29 mouse cellular contexts compared by ENCODE assay signal in the genomic region with DNA sequence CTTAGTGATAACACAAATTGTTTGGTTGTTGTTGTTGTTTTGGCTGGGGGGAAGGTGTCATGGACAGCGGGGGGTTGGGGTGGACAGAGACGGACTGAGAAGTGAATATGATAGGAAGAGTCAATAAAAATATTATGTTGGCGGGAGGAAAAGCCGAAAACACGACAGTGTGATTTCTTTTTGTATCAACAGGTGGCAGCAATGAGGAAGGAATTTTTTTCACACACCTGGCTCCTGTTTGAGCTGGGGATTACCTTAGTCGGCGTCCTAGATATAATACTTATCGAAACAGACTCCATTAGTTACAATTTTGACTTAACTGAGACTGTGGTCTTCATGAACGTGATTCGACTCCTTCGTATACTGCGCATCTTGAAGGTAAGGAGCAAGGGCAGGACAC. TPM values are rescaled to one million over a fixed set of nuclear protein-coding genes. Genes with fewer than 3 reads are reported as not detected.
DNase-seq lines count a peak whose midpoint lies in the region; ATAC-seq and TF ChIP-seq lines count a peak whose summit lies in the region.
"Had no signal": no experiment of that assay in that cellular context is flagged by ENCODE, and none has a peak within 500 bp of the region (broad histone marks: within the 10 kb centered on the region; RNA-seq: fewer than 3 reads in every experiment).

No protein-coding gene starts in this region.

- H3K79me2 ChIP-seq in heart, adult 2 months (replicated peaks; ENCODE audit: control insufficient read depth, insufficient read depth, low read length): no peaks in the 10 kb centered on the region

- H3K4me3 ChIP-seq in heart, adult 2 months: no peak overlapping the region
- no peak overlapping the region for H3K4me3 ChIP-seq in forebrain, embryonic 14.5 days (ENCODE audit: low read depth, low read length)
- H3K4me3 ChIP-seq: embryonic facial prominence, embryonic 15.5 days; heart, embryonic 12.5 days; hindbrain, embryonic 13.5 days; lung, embryonic 15.5 days had no signal

- H3K9ac ChIP-seq in heart, adult 2 months (ENCODE audit: low read depth, low read length): no peak overlapping the region
- no peak overlapping the region for H3K9ac ChIP-seq in forebrain, embryonic 14.5 days (ENCODE audit: low read length)
- H3K9ac ChIP-seq: embryonic facial prominence, embryonic 15.5 days; forebrain, postnatal 0 days; heart, embryonic 12.5 days; hindbrain, embryonic 13.5 days; lung, embryonic 15.5 days had no signal

- no peak overlapping the region for H3K4me2 ChIP-seq in forebrain, embryonic 14.5 days (ENCODE audit: low read length)
- H3K4me2 ChIP-seq: embryonic facial prominence, embryonic 15.5 days; heart, embryonic 12.5 days; hindbrain, embryonic 13.5 days; liver, embryonic 11.5 days; lung, embryonic 15.5 days had no signal

- no peak for DNase-seq in heart, adult 2 months
- no peak for DNase-seq in heart, adult 9 months (ENCODE audit: low spot score in 2 of 2)
- peak; percentile 0 for DNase-seq in lung, postnatal 36 days
- no peak for DNase-seq in lung, adult 18-20 months
- peak; percentile 24 for DNase-seq in R1 (ENCODE audit: low read depth, low spot score)
- peak; percentile 2 for DNase-seq in splenic B cell, adult 2 months (ENCODE audit: low read depth, low spot score)
- DNase-seq in urinary bladder, adult 18-20 months (ENCODE audit: low spot score in 2 of 2): no peak
- DNase-seq in forebrain, embryonic 14.5 days (ENCODE audit: low spot score): no peak
- DNase-seq: cerebellum, adult 2 months; cerebellum, postnatal 36 days; forebrain, postnatal 0 days; heart, postnatal 14 days; kidney, postnatal 10 days; left cerebral cortex, postnatal 4 days; retina, postnatal 1 day; thymus, postnatal 36 days had no signal

- no peak for TF ChIP-seq POLR2A in heart, adult 2 months (IDR thresholded peaks at IDR 0.05; ENCODE audit: insufficient read depth, low read depth, low read length)

- no peaks in the 10 kb centered on the region for H3K9me3 ChIP-seq in forebrain, embryonic 14.5 days (replicated peaks; ENCODE audit: control insufficient read depth, low read length)
- H3K9me3 ChIP-seq: embryonic facial prominence, embryonic 15.5 days; heart, embryonic 12.5 days; hindbrain, embryonic 13.5 days; lung, embryonic 15.5 days had no signal

- no peak overlapping the region for H3K27ac ChIP-seq in heart, adult 2 months
- no peak overlapping the region for H3K27ac ChIP-seq in forebrain, embryonic 14.5 days (ENCODE audit: low read depth, low read length)
- H3K27ac ChIP-seq: embryonic facial prominence, embryonic 15.5 days; hindbrain, embryonic 13.5 days; lung, embryonic 15.5 days had no signal

- intact Hi-C loops in heart, adult 2 months (cut with DNase I): no loop called here

- no peaks in the 10 kb centered on the region for H3K4me1 ChIP-seq in heart, adult 2 months (ENCODE audit: control insufficient read depth, insufficient read depth, low read length)
- H3K4me1 ChIP-seq in forebrain, embryonic 14.5 days (ENCODE audit: control insufficient read depth, insufficient read depth, low read length): no peaks in the 10 kb centered on the region
- H3K4me1 ChIP-seq: embryonic facial prominence, embryonic 15.5 days; heart, embryonic 12.5 days; hindbrain, embryonic 13.5 days; lung, embryonic 15.5 days had no signal

- H3K36me3 ChIP-seq in heart, adult 2 months (ENCODE audit: control insufficient read depth, insufficient read depth, low read length): no peaks in the 10 kb centered on the region
- H3K36me3 ChIP-seq in splenic B cell, adult 2 months (ENCODE audit: control insufficient read depth, insufficient read depth, low read length, poor library complexity, severe bottlenecking): no peaks in the 10 kb centered on the region
- no peaks in the 10 kb centered on the region for H3K36me3 ChIP-seq in forebrain, embryonic 14.5 days (ENCODE audit: control insufficient read depth, insufficient read depth, low read length)
- H3K36me3 ChIP-seq: embryonic facial prominence, embryonic 15.5 days; heart, embryonic 12.5 days; hindbrain, embryonic 13.5 days; lung, embryonic 15.5 days had no signal

- TF ChIP-seq EP300 in heart, adult 2 months (IDR thresholded peaks at IDR 0.05; ENCODE audit: insufficient read depth, low read depth, low read length): no peak

- peak; percentile 7; the same call in 1 of the 2 replicates for TF ChIP-seq CTCF in heart, adult 2 months (IDR thresholded peaks at IDR 0.05)

- WGBS in heart, adult 2 months: 57% methylated on average over 12 of the region's 12 CpGs
- 71% methylated on average over 12 of the region's 12 CpGs for WGBS in forebrain, embryonic 14.5 days

- no peak for ATAC-seq in forebrain, embryonic 14.5 days
- ATAC-seq: forebrain, postnatal 0 days; intestine, embryonic 16.5 days had no signal

- no peaks in the 10 kb centered on the region for H3K27me3 ChIP-seq in heart, adult 2 months (ENCODE audit: control insufficient read depth, insufficient read depth, low read length)
- H3K27me3 ChIP-seq in splenic B cell, adult 2 months (ENCODE audit: control insufficient read depth, insufficient read depth, low read length, poor library complexity, severe bottlenecking): peaks cover 2% of the 10 kb centered on the region; the same call in 1 of the 2 replicates
- no peaks in the 10 kb centered on the region for H3K27me3 ChIP-seq in forebrain, embryonic 14.5 days (replicated peaks; ENCODE audit: control insufficient read depth, insufficient read depth, low read length)
- H3K27me3 ChIP-seq: embryonic facial prominence, embryonic 15.5 days; heart, embryonic 12.5 days; hindbrain, embryonic 13.5 days; lung, embryonic 15.5 days had no signal

RNA-seq across cellular contexts. Expression of a gene that starts 30.3 kb away (rescaled TPM):
- total RNA-seq in heart, adult 2 months (2021): under 1 TPM in 1 of 2 experiments, not detected in 1; 0.20 TPM
- 0.12 TPM in 1 of 2 replicates, not detected in the other for polyA plus RNA-seq in heart, adult 2 months (2012; rRNA removed)
- not detected in 2 replicates for polyA plus RNA-seq in forebrain, embryonic 14.5 days (2014; fragmentation: Nextera tagmentation; extraction: Ambion mirVana)
- total RNA-seq: forebrain, postnatal 0 days; layer of hippocampus, adult 8-10 months; left cerebral cortex, adult 18-20 months; left cerebral cortex, postnatal 4 days; megakaryocyte, adult 5-6 weeks had no signal
- polyA plus RNA-seq: cerebellum, adult 2 months; forebrain, postnatal 0 days; hindbrain, embryonic 13.5 days had no signal

RNA-seq across cellular contexts. Expression of a gene that starts 44.8 kb away (rescaled TPM):
- total RNA-seq in heart, adult 2 months (2021): not detected
- not detected in 2 replicates for polyA plus RNA-seq in heart, adult 2 months (2012; rRNA removed)
- polyA plus RNA-seq in forebrain, embryonic 14.5 days (2014; fragmentation: Nextera tagmentation; extraction: Ambion mirVana): not detected in 2 replicates
- total RNA-seq: adrenal gland, adult 18-20 months; forebrain, postnatal 0 days; gastrocnemius, adult 18-20 months; heart, postnatal 14 days; layer of hippocampus, adult 8-10 months; left cerebral cortex, adult 18-20 months; left cerebral cortex, postnatal 4 days; megakaryocyte, adult 5-6 weeks had no signal
- polyA plus RNA-seq: cerebellum, adult 2 months; embryonic facial prominence, embryonic 15.5 days; forebrain, postnatal 0 days; gonadal fat pad, adult 2 months; heart, embryonic 12.5 days; hindbrain, embryonic 13.5 days; intestine, embryonic 16.5 days; liver, embryonic 11.5 days; lung, embryonic 15.5 days; neural tube, embryonic 11.5 days had no signal

RNA-seq across cellular contexts. Expression of a gene that starts 48.0 kb away (rescaled TPM):
- not detected for total RNA-seq in heart, adult 2 months (2021)
- not detected in 2 replicates for polyA plus RNA-seq in heart, adult 2 months (2012; rRNA removed)
- polyA plus RNA-seq in forebrain, embryonic 14.5 days (2014; fragmentation: Nextera tagmentation; extraction: Ambion mirVana): not detected in 2 replicates
- total RNA-seq: adrenal gland, adult 18-20 months; forebrain, postnatal 0 days; gastrocnemius, adult 18-20 months; heart, postnatal 14 days; layer of hippocampus, adult 8-10 months; left cerebral cortex, adult 18-20 months; left cerebral cortex, postnatal 4 days; megakaryocyte, adult 5-6 weeks had no signal
- polyA plus RNA-seq: cerebellum, adult 2 months; embryonic facial prominence, embryonic 15.5 days; forebrain, postnatal 0 days; gonadal fat pad, adult 2 months; heart, embryonic 12.5 days; hindbrain, embryonic 13.5 days; liver, embryonic 11.5 days; lung, embryonic 15.5 days; neural tube, embryonic 11.5 days had no signal

Comparison
In these comparisons a context has a peak if more than half of its experiments do, and no peak if none do; other contexts are left out.
1. DNase-seq: peak in lung, postnatal 36 days (single experiment), R1 (single experiment) and splenic B cell, adult 2 months (single experiment); none in heart, adult 2 months (0 of 2), heart, adult 9 months (0 of 2), lung, adult 18-20 months (0 of 2), urinary bladder, adult 18-20 months (0 of 2) and forebrain, embryonic 14.5 days (single experiment).